Mouse (Mus musculus) neural tube, embryonic 11.5 days (tissue): ENCODE results near the gene Btg2. TPM values are rescaled to one million over a fixed set of nuclear protein-coding genes. Genes with fewer than 3 reads are reported as not detected.
A peak's percentile ranks its signal among the peaks of the same experiment; 100 is the strongest.

ENCODE experiments used
- ATAC-seq: fragments of 200-750 bp; cut with Nextera tagmentation; 2 replicates; pipeline ENCODE4 v1.8.0; 2017; ENCODE audit warnings: moderate number of reproducible peaks, mild to moderate bottlenecking, moderate TSS enrichment, moderate library complexity; ENCODE audit not compliant: insufficient read depth, low FRiP score, low TSS enrichment
- DNase-seq: peaks from one replicate; pipeline ENCODE4 v3.0.0-alpha.2; 2015; ENCODE audit warnings: low spot score
- H3K27ac ChIP-seq: fragments of 300-500 bp; sonication (generic); 2 replicates; pipeline ENCODE4 v1.5.1; 2014; ENCODE audit warnings: low read depth, mild to moderate bottlenecking, low read length
- H3K27me3 ChIP-seq: fragments of 300-500 bp; sonication (generic); 2 replicates; pipeline ENCODE4 v1.6.1; 2014; ENCODE audit warnings: mild to moderate bottlenecking, low read length, mixed read lengths; ENCODE audit not compliant: control insufficient read depth, insufficient read depth
- H3K36me3 ChIP-seq: fragments of 300-500 bp; sonication (generic); 2 replicates; pipeline ENCODE4 v1.6.1; 2014; ENCODE audit warnings: mild to moderate bottlenecking, low read length, moderate library complexity, mixed read lengths; ENCODE audit not compliant: control insufficient read depth, insufficient read depth
- H3K4me1 ChIP-seq: fragments of 300-500 bp; sonication (generic); 2 replicates; pipeline ENCODE4 v1.6.1; 2014; ENCODE audit warnings: low read length, mixed read lengths; ENCODE audit not compliant: control insufficient read depth, insufficient read depth
- H3K4me2 ChIP-seq: fragments of 300-500 bp; sonication (generic); 2 replicates; pipeline ENCODE4 v1.6.1; 2014; ENCODE audit warnings: low read depth, mild to moderate bottlenecking, moderate library complexity
- H3K4me3 ChIP-seq: fragments of 300-500 bp; sonication (generic); 2 replicates; pipeline ENCODE4 v1.5.1; 2014; ENCODE audit warnings: low read depth, low read length
- H3K9ac ChIP-seq: fragments of 300-500 bp; sonication (generic); 2 replicates; pipeline ENCODE4 v1.6.1; 2014; ENCODE audit warnings: mild to moderate bottlenecking, low read length
- H3K9me3 ChIP-seq: fragments of 300-500 bp; sonication (generic); 2 replicates; pipeline ENCODE4 v1.6.1; 2016; ENCODE audit warnings: low read length; ENCODE audit not compliant: control insufficient read depth
- WGBS: fragments of 180-500 bp; shearing (Covaris S2); extraction: QIAGEN DNeasy Blood & Tissue Kit; methylation state at CpG from one replicate; pipeline ENCODE4 v1.1.7; 2014; 5-methylcytosine and 5-hydroxymethylcytosine counted together
- polyA plus RNA-seq: library from polyadenylated mRNA; unstranded; fragments of >200 nt; fragmentation: Nextera tagmentation; extraction: Ambion mirVana; gene quantifications from 2 replicates; pipeline ENCODE4 v1.2.1, GENCODE M21; 2014

Gene Btg2
- polyA plus RNA-seq, 1 experiment from 2014 or later, result 110 TPM

DNA sequence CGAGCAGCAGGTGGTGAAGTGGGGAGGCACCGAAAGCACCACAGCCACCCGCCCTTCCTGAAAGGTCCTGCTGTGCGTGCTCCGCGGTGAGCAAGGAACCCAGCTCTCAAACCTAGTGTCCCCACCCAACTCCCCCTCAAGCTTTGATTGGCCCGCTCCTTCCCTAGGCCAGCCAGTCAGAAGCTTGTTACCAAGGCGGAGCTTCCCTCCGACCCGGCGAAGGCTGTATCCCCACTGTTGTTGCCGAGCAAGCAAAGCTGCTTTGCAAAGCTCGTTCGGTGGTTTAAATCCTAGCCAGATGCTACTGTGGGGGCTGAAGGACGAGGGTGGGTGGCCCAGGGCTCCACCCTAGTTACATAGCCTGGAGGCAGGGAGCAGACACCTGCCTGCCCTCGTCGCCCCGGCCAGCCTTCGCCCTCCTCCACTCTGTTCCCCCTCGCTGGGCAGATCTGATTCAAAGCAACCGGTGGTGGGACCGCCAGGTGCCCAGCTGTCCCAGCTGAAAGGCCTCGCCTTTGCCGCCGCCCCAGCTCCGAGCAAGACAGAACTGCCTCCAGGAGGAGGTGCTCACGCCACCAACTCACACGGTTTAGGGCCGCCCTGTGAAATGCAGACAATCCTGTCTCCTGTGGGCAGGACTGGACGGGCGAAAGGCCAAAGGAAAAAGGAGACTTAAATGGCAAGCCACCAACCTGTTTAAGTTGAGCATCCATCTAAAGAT is 17.9 kb downstream of the Btg2 start:
- H3K9me3 ChIP-seq, result no peaks in the 10 kb centered on the region
- peak overlapping the region; percentile 64 for H3K4me2 ChIP-seq
- peak; percentile 68 for ATAC-seq
- peaks cover 50% of the 10 kb centered on the region for H3K4me1 ChIP-seq
- no peaks in the 10 kb centered on the region for H3K36me3 ChIP-seq
- no peaks in the 10 kb centered on the region for H3K27me3 ChIP-seq
- peak overlapping the region; percentile 12; the same call in 1 of the 2 replicates for H3K4me3 ChIP-seq
- DNase-seq, result peak; percentile 88
- H3K9ac ChIP-seq, result peak overlapping the region; percentile 58
- peak overlapping the region; percentile 99 for H3K27ac ChIP-seq
- WGBS, result 1% methylated on average over 31 of the region's 31 CpGs

DNA sequence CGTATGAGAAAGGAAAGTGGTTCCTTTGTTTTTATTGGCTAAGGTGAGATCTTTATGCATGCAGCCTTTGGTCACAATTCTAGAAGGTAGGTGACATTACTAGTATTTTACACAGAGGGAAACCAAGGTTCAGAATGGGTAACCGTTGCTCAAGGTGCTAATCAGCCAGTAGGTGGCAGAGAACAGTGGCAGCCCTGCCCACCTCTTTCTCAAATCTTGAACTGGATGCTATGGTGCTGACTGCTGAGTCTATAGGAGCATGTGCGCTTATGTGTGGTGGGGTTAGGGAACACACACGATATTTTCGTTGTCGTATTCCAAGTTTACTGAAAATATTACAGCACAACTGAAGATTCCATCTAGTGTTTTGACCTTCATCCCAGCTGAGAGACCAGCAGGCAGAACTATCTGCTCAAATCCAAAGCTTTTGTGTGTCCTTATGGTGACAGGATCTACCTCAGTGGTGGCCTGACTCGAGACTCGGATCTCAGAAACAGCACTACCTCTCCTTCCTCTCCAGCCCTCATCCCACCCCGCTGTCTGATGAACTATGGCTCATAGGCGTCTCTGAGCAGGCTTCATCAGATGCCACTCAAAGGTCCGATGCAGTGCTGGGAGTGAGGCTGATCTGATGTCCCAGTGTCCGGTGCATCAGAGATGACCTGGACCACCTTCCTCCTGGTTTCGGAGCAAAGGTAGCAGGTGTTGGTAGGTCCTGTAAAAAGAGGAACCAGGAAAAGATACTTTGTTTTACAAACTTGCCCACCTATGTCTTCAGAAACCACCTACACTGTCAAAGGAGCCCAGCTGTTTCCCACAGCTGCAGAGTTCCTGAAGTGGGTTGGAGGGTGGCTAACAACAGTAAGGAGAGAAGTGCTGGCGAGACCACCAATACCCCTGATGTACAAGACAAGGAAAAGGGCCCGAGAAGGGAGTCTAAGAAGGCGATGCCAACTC is 18.9 kb downstream of the Btg2 start:
- no peaks in the 10 kb centered on the region for H3K27me3 ChIP-seq
- H3K36me3 ChIP-seq, result no peaks in the 10 kb centered on the region
- DNase-seq (no peak), ATAC-seq (no peak)
- H3K27ac ChIP-seq, result peak overlapping the region; percentile 99
- H3K4me1 ChIP-seq, result peaks cover 41% of the 10 kb centered on the region
- WGBS, result 77% methylated on average over 16 of the region's 16 CpGs
- H3K4me2 ChIP-seq, result peak overlapping the region; percentile 64
- no peaks in the 10 kb centered on the region for H3K9me3 ChIP-seq
- H3K9ac ChIP-seq, result peak overlapping the region; percentile 30
- H3K4me3 ChIP-seq, result no peak overlapping the region

DNA sequence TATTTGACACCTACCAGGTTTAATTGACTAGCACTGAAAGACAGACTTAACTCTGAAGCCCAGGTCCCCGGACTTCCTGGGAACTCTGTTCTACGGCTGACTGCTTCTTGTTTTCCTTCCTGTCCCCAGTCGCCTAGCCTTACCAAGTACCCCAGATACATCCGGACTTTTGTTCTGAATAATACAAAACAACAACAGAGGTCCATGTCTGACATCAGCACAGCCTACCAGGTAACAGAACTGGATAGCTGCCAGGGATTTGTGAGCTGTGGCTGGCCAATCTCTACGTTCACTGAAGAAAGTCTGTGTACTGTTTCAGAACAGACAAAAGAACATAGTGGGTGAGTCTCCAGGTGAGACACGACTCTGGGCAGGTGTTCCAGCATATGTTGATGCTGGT is 20.1 kb downstream of the Btg2 start:
- ATAC-seq (no peak), DNase-seq (no peak)
- Histone ChIP-seq H3K4me1 (peaks cover 30% of the 10 kb centered on the region), H3K9ac (no peak overlapping the region), H3K36me3 (no peaks in the 10 kb centered on the region), H3K9me3 (no peaks in the 10 kb centered on the region), H3K27ac (no peak overlapping the region), H3K4me2 (no peak overlapping the region), H3K4me3 (no peak overlapping the region), H3K27me3 (no peaks in the 10 kb centered on the region)
- WGBS, result 80% methylated on average over 6 of the region's 6 CpGs

DNA sequence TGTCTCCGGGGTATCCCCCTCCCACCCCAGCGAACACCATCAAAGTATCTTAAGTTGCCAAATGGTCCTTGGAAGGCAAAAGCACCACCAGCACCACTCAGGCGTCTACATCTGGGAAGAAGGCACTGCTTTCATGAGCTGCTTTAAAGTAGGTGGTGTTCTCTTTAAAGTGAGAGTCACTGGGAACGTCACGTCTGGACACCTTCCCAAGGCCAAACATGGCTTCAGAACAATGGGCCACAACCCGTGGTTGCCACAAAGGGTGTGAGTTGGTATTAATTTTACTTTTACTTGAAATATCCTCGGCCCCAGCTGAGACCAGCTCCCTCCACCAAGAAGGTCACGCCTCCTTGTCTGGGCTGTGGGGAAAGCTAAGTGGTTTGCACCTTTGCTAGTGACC is 21.2 kb downstream of the Btg2 start:
- H3K4me2 ChIP-seq, result no peak overlapping the region
- peaks cover 18% of the 10 kb centered on the region for H3K4me1 ChIP-seq
- ATAC-seq (no peak), DNase-seq (no peak)
- H3K36me3 ChIP-seq, result no peaks in the 10 kb centered on the region
- no peaks in the 10 kb centered on the region for H3K9me3 ChIP-seq
- no peak overlapping the region for H3K9ac ChIP-seq
- WGBS, result 72% methylated on average over 8 of the region's 8 CpGs
- H3K4me3 ChIP-seq, result no peak overlapping the region
- no peak overlapping the region for H3K27ac ChIP-seq
- no peaks in the 10 kb centered on the region for H3K27me3 ChIP-seq

DNA sequence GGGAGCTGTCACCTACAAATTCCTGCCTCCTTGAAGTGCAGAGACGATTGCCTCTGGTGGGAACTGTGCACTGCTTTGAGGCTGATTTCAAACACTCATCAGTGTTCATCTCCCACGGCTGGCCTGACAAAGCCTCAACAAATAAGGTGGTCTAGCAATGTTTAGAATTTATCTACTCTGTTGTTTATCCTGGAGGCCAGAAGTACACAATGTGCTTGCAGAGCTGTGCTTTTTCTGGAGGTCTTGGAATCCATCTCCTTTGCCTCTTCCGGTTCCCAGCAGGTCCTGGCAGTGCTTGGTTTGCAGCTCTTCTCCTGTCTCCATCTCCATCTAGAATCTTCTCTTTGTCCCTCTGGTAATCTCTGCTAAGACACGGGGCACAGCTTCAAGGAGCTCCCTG is 22.6 kb downstream of the Btg2 start:
- DNase-seq (no peak), ATAC-seq (no peak)
- Histone ChIP-seq H3K4me3 (no peak overlapping the region), H3K9ac (no peak overlapping the region), H3K4me2 (no peak overlapping the region), H3K4me1 (peaks cover 13% of the 10 kb centered on the region), H3K27me3 (no peaks in the 10 kb centered on the region), H3K9me3 (no peaks in the 10 kb centered on the region), H3K27ac (no peak overlapping the region), H3K36me3 (no peaks in the 10 kb centered on the region)
- WGBS, result 75% methylated on average over 4 of the region's 4 CpGs

DNA sequence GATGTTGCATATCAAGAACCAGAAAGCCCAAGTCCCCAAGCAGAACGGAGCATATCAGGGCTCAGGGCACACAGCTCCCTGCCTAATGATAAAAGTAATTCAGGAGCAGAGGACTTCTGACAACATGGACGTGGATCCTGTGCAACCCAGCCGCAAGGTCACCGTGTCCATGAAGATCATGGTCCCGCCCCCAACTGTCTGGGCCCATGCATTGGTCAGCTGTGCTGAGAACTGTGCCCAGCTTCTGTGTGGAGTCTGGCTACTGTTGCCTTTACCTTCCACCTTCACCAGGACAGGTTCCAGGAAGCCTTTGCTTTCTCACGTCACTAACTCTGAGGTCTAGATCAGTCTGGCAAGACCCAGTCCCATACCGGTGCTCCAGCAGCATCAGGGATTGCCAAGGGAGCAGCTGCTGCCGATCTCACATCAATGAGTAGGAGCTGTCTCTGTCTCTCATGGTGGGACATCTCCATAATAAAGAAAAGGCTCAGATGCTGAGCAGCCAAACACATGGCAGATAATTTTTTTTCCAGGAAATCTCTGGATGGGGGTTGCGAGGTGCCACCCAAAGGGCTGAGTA is 23.2 kb downstream of the Btg2 start:
- Histone ChIP-seq H3K27me3 (no peaks in the 10 kb centered on the region), H3K4me2 (no peak overlapping the region), H3K4me3 (no peak overlapping the region), H3K9me3 (no peaks in the 10 kb centered on the region), H3K9ac (no peak overlapping the region), H3K4me1 (peaks cover 9% of the 10 kb centered on the region; the same call in 1 of the 2 replicates), H3K27ac (no peak overlapping the region), H3K36me3 (no peaks in the 10 kb centered on the region)
- ATAC-seq (no peak), DNase-seq (no peak)
- 84% methylated on average over 9 of the region's 9 CpGs for WGBS

DNA sequence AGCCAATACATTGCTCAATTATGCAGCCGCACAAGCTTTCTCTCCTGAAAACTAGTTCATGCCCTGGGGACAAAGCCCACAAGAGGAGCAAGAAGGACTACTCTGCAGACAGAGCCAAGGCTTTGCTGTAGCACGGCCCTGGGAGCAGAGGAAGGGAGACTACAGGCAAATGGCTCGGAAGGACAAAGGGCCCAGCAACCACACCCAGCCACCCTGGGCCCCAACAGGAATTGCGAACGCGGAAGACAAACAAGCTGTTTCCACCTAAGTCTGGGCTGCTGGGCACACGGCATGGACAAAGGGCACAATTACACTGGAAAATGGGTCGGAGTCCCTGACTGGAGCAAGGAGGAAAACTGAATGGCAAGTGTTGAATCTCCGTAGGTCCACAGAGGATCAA is 23.9 kb downstream of the Btg2 start:
- H3K9me3 ChIP-seq, result no peaks in the 10 kb centered on the region
- H3K9ac ChIP-seq, result no peak overlapping the region
- no peaks in the 10 kb centered on the region for H3K27me3 ChIP-seq
- WGBS, result 56% methylated on average over 9 of the region's 9 CpGs
- H3K27ac ChIP-seq, result no peak overlapping the region
- H3K4me1 ChIP-seq, result peaks cover 4% of the 10 kb centered on the region; the same call in 1 of the 2 replicates
- no peak for DNase-seq
- no peak for ATAC-seq
- no peak overlapping the region for H3K4me3 ChIP-seq
- no peak overlapping the region for H3K4me2 ChIP-seq
- no peaks in the 10 kb centered on the region for H3K36me3 ChIP-seq

DNA sequence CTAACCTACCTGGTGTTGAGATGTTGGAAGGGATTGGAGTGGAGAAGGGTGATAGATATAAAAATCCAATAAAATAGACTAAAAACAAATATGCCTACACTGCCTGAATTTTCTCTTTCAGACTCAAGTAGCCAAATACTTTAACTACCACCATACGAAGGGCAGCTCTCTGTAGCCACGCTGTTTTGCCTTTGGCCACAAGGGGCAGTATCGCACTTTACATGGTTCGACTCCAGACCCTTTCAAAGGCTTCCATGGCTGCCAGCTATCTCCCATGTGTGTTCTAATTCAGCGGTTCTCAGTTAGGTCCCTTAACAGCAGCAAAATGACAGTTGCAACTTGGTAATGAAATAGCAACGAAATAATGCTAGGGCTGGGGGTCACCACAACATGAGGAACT is 25.7 kb downstream of the Btg2 start:
- WGBS, result 7% methylated on average over 6 of the region's 6 CpGs
- H3K9ac ChIP-seq, result no peak overlapping the region
- H3K9me3 ChIP-seq, result no peaks in the 10 kb centered on the region
- no peak overlapping the region for H3K4me2 ChIP-seq
- no peak overlapping the region for H3K27ac ChIP-seq
- no peaks in the 10 kb centered on the region for H3K4me1 ChIP-seq
- H3K4me3 ChIP-seq, result no peak overlapping the region
- peak; percentile 86 for DNase-seq
- peak; percentile 69; the same call in 1 of the 2 replicates for ATAC-seq
- no peaks in the 10 kb centered on the region for H3K36me3 ChIP-seq
- no peaks in the 10 kb centered on the region for H3K27me3 ChIP-seq
